Comparison of ENCODE assay signal across 8 mouse cellular contexts in the genomic region with DNA sequence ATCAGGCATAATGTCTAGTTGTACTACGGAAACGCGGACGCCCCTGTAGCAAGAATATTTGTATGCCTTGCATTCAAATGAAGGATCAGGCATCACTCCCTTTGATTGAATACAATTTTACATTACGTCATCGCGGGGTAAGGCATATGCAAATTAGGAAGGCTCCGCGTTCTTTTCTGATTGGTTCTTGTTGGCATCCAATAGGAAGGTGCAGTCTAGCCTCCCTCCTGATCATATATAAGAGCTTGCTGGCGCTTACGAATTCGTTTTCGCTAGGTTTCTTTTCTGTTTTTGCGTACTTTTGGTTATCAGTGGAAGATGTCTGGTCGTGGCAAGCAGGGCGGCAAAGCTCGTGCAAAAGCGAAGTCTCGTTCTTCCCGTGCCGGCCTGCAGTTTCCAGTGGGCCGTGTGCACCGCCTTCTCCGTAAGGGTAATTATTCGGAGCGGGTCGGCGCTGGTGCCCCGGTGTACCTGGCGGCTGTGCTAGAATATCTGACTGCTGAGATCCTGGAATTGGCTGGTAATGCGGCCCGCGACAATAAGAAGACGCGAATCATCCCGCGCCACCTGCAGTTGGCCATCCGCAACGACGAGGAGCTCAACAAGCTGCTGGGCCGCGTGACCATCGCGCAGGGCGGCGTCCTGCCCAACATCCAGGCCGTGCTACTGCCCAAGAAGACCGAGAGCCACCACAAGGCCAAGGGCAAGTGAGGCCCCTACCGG. TPM values are rescaled to one million over a fixed set of nuclear protein-coding genes. Genes with fewer than 3 reads are reported as not detected.
DNase-seq lines count a peak whose midpoint lies in the region; ATAC-seq and TF ChIP-seq lines count a peak whose summit lies in the region.

Gene Hist3h2a, plus strand, starts transcription at position 266 of the 723 bp plus-strand sequence.
Gene Trim17, plus strand, starts transcription at position 266 of the 723 bp plus-strand sequence.

- H3K4me1 ChIP-seq in MEL (ENCODE audit: control insufficient read depth in 1 of 2, insufficient read depth in 2 of 2, low read length in 2 of 2): peaks cover 5 to 16% of the 10 kb centered on the region in 2 experiments; a peak in 3 of 4 replicates
- peaks cover 12% of the 10 kb centered on the region; the same call in 1 of the 2 replicates for H3K4me1 ChIP-seq in cerebellum, adult 2 months (ENCODE audit: control insufficient read depth, insufficient read depth, low read length)
- H3K4me1 ChIP-seq in forebrain, postnatal 0 days (ENCODE audit: insufficient read depth): peaks cover 29% of the 10 kb centered on the region
- H3K4me1 ChIP-seq in lung, embryonic 15.5 days: peaks cover 29% of the 10 kb centered on the region

- peak; percentile 9 to 36 (median 32); a peak in 4 of 6 replicates for TF ChIP-seq CTCF in MEL (IDR thresholded peaks at IDR 0.05 in 2 of 3, conservative IDR thresholded peaks at IDR 0.05 in 1 of 3; ENCODE audit: control insufficient read depth in 1 of 3, insufficient read depth in 1 of 3, low read depth in 2 of 3, low read length in 3 of 3, poor library complexity in 1 of 3, severe bottlenecking in 1 of 3)
- peak; percentile 53; the same call in 1 of the 2 replicates for TF ChIP-seq CTCF in cerebellum, adult 2 months (IDR thresholded peaks at IDR 0.05; ENCODE audit: borderline replicate concordance, insufficient read depth, low read depth, low read length)
- peak; percentile 73; the same call in 1 of the 2 replicates for TF ChIP-seq CTCF in forebrain, postnatal 0 days (IDR thresholded peaks at IDR 0.05; ENCODE audit: low read depth)

- ATAC-seq in forebrain, postnatal 0 days: peak; percentile 88
- peak; percentile 94 for ATAC-seq in lung, embryonic 15.5 days (ENCODE audit: borderline replicate concordance, extremely low read depth, low FRiP score, low TSS enrichment)

- H3K9ac ChIP-seq in MEL (ENCODE audit: control insufficient read depth, low read depth, low read length, poor library complexity, severe bottlenecking): peak within 1 kb of the TSS; percentile 83
- peak within 1 kb of the TSS; percentile 96 for H3K9ac ChIP-seq in forebrain, postnatal 0 days
- H3K9ac ChIP-seq in lung, embryonic 15.5 days: peak within 1 kb of the TSS; percentile 79

- peak within 1 kb of the TSS; percentile 63 to 74 for H3K4me3 ChIP-seq in MEL (ENCODE audit: control insufficient read depth in 1 of 2, insufficient read depth in 1 of 2, low read depth in 2 of 2, low read length in 2 of 2)
- H3K4me3 ChIP-seq in cerebellum, adult 2 months (replicated peaks; ENCODE audit: insufficient read depth, low read depth, low read length): peak within 1 kb of the TSS; percentile 92
- peak within 1 kb of the TSS; percentile 59 for H3K4me3 ChIP-seq in forebrain, postnatal 0 days (ENCODE audit: low read depth, low read length)
- H3K4me3 ChIP-seq in lung, embryonic 15.5 days: peak within 1 kb of the TSS; percentile 61

- H3K27me3 ChIP-seq in MEL (ENCODE audit: control insufficient read depth in 1 of 2, insufficient read depth in 2 of 2, low read length in 2 of 2): peaks cover 0 to 3% of the 10 kb centered on the region in 2 experiments; a peak in 2 of 4 replicates
- H3K27me3 ChIP-seq in cerebellum, adult 2 months (ENCODE audit: control insufficient read depth, insufficient read depth, low read length): no peaks in the 10 kb centered on the region
- no peaks in the 10 kb centered on the region for H3K27me3 ChIP-seq in forebrain, postnatal 0 days (ENCODE audit: insufficient read depth, low read length)
- peaks cover 25% of the 10 kb centered on the region for H3K27me3 ChIP-seq in lung, embryonic 15.5 days

- H3K79me2 ChIP-seq in MEL (ENCODE audit: control insufficient read depth, insufficient read depth, low read length, poor library complexity): peaks cover 11% of the 10 kb centered on the region

- peak within 1 kb of the TSS; percentile 92 for H3K27ac ChIP-seq in MEL (ENCODE audit: control insufficient read depth, low read depth, low read length)
- H3K27ac ChIP-seq in cerebellum, adult 2 months (ENCODE audit: insufficient read depth, low read length): peak within 1 kb of the TSS; percentile 99
- H3K27ac ChIP-seq in forebrain, postnatal 0 days (ENCODE audit: low read depth, low read length): peak within 1 kb of the TSS; percentile 99
- peak within 1 kb of the TSS; percentile 100 for H3K27ac ChIP-seq in lung, embryonic 15.5 days

- peak; percentile 100 for DNase-seq in MEL (ENCODE audit: low read depth, low spot score)
- DNase-seq in cerebellum, adult 2 months: peak; percentile 90 to 98
- peak; percentile 98 for DNase-seq in forebrain, postnatal 0 days
- DNase-seq in heart, postnatal 4 days: peak; percentile 91
- peak; percentile 94 to 97 for DNase-seq in layer of hippocampus, adult 8-10 months (ENCODE audit: low spot score in 2 of 2)
- DNase-seq in ovary, adult 18-20 months (ENCODE audit: low spot score): peak; percentile 83
- peak; percentile 98 for DNase-seq in thymus, postnatal 0 days (ENCODE audit: low spot score)

- H3K9me3 ChIP-seq in MEL (replicated peaks; ENCODE audit: insufficient read depth, low read length): no peaks in the 10 kb centered on the region
- no peaks in the 10 kb centered on the region for H3K9me3 ChIP-seq in forebrain, postnatal 0 days (ENCODE audit: low read length)
- no peaks in the 10 kb centered on the region for H3K9me3 ChIP-seq in lung, embryonic 15.5 days

- under 1% methylated on average over 49 of the region's 49 CpGs for WGBS in cerebellum, adult 2 months
- WGBS in forebrain, postnatal 0 days: under 1% methylated on average over 49 of the region's 49 CpGs
- WGBS in lung, embryonic 15.5 days: under 1% methylated on average over 49 of the region's 49 CpGs

- TF ChIP-seq POLR2A in MEL (IDR thresholded peaks at IDR 0.05; ENCODE audit: control insufficient read depth in 1 of 2, insufficient read depth in 1 of 2, low read depth in 1 of 2, low read length in 2 of 2, poor library complexity in 1 of 2): peak; percentile 96 to 99
- peak; percentile 93; the same call in 1 of the 2 replicates for TF ChIP-seq POLR2A in cerebellum, adult 2 months (IDR thresholded peaks at IDR 0.05; ENCODE audit: borderline replicate concordance, insufficient read depth, low read length)

- H3K36me3 ChIP-seq in MEL (ENCODE audit: control insufficient read depth in 1 of 2, insufficient read depth in 2 of 2, low read length in 2 of 2): peaks cover 0 to 14% of the 10 kb centered on the region in 2 experiments; a peak in 2 of 4 replicates
- H3K36me3 ChIP-seq in forebrain, postnatal 0 days (ENCODE audit: insufficient read depth): no peaks in the 10 kb centered on the region; the same call in 1 of the 2 replicates
- peaks cover 5% of the 10 kb centered on the region; the same call in 1 of the 2 replicates for H3K36me3 ChIP-seq in lung, embryonic 15.5 days

- peak in 1 of 2 experiments; percentile 30; a peak in 1 of 4 replicates for TF ChIP-seq EP300 in MEL (IDR thresholded peaks at IDR 0.05; ENCODE audit: low read depth in 1 of 2, low read length in 2 of 2)

- TF ChIP-seq RAD21 in MEL (IDR thresholded peaks at IDR 0.05; ENCODE audit: low read depth, low read length): no peak

- peak within 1 kb of the TSS; percentile 85 for H3K4me2 ChIP-seq in forebrain, postnatal 0 days (ENCODE audit: low read depth)
- peak within 1 kb of the TSS; percentile 87 for H3K4me2 ChIP-seq in lung, embryonic 15.5 days

TF ChIP-seq in MEL, 35 proteins besides CTCF, POLR2A, EP300 and RAD21 (continues in another document):
- TF ChIP-seq TBP (IDR thresholded peaks at IDR 0.05; ENCODE audit: low read depth, low read length): peak; percentile 99
- peak; percentile 87 for TF ChIP-seq CHD2 (IDR thresholded peaks at IDR 0.05; ENCODE audit: low read length)
- TF ChIP-seq USF1 (IDR thresholded peaks at IDR 0.05; ENCODE audit: low read depth, low read length): peak; percentile 75
- peak; percentile 90 for TF ChIP-seq TCF12 (IDR thresholded peaks at IDR 0.05; ENCODE audit: low read depth, low read length)
- peak; percentile 100 for TF ChIP-seq ZMIZ1 (IDR thresholded peaks at IDR 0.05; ENCODE audit: low read depth, low read length)
- TF ChIP-seq MXI1 (IDR thresholded peaks at IDR 0.05; ENCODE audit: low read depth, low read length): peak; percentile 79; the same call in 1 of the 2 replicates
- peak; percentile 50; the same call in 1 of the 2 replicates for TF ChIP-seq GATA1 (IDR thresholded peaks at IDR 0.05; ENCODE audit: low read depth, low read length)
- TF ChIP-seq SMC3 (IDR thresholded peaks at IDR 0.05; ENCODE audit: low read depth, low read length): no peak; the same call in 1 of the 2 replicates
- TF ChIP-seq JUND (IDR thresholded peaks at IDR 0.05; ENCODE audit: low read depth, low read length): peak; percentile 91; the same call in 1 of the 2 replicates
- TF ChIP-seq ELF1 (IDR thresholded peaks at IDR 0.05; ENCODE audit: low read depth, low read length): peak; percentile 39; the same call in 1 of the 2 replicates
- TF ChIP-seq TAL1 (IDR thresholded peaks at IDR 0.05; ENCODE audit: low read length): no peak
- no peak for TF ChIP-seq MYB (IDR thresholded peaks at IDR 0.05; ENCODE audit: low read depth, low read length)

RNA-seq across cellular contexts. Expression of gene Hist3h2a, which starts in this region (rescaled TPM):
- total RNA-seq in MEL (2012; rRNA removed): 184 and 300 TPM in 2 replicates
- polyA plus RNA-seq in MEL (2012; ENCODE audit: insufficient read depth in 1 of 2, insufficient read length in 2 of 2, low read depth in 1 of 2, low replicate concordance in 2 of 2, missing spikeins in 1 of 2): under 1 TPM in 1 of 2 experiments, not detected in 1; 0.42 TPM
- 41.3 and 43.2 TPM in 2 replicates for polyA plus RNA-seq in cerebellum, adult 2 months (2012; rRNA removed)
- total RNA-seq in forebrain, postnatal 0 days (2014; rRNA removed): 181 and 199 TPM in 2 replicates
- polyA plus RNA-seq in forebrain, postnatal 0 days (2015; fragmentation: Nextera tagmentation; extraction: Ambion mirVana): 58.0 and 58.7 TPM in 2 replicates
- 10 to 100 TPM; 46.8 to 50.0 TPM for total RNA-seq in heart, postnatal 4 days (2021)
- total RNA-seq in layer of hippocampus, adult 8-10 months (2022): 10 to 100 TPM; 48.9 to 64.2 (median 56.8) TPM
- polyA plus RNA-seq in lung, embryonic 15.5 days (2015; fragmentation: Nextera tagmentation; extraction: Ambion mirVana): 22.2 and 23.7 TPM in 2 replicates
- polyA plus RNA-seq in thymus, postnatal 0 days (2015; fragmentation: Nextera tagmentation; extraction: Ambion mirVana): 52.3 and 52.8 TPM in 2 replicates

RNA-seq across cellular contexts. Expression of gene Trim17, which starts in this region (rescaled TPM):
- total RNA-seq in MEL (2012; rRNA removed): 0.50 and 0.52 TPM in 2 replicates
- under 1 TPM in 1 of 2 experiments, not detected in 1; 0.82 TPM for polyA plus RNA-seq in MEL (2012; ENCODE audit: insufficient read depth in 1 of 2, insufficient read length in 2 of 2, low read depth in 1 of 2, low replicate concordance in 2 of 2, missing spikeins in 1 of 2)
- 3.5 and 4.8 TPM in 2 replicates for polyA plus RNA-seq in cerebellum, adult 2 months (2012; rRNA removed)
- 3.4 and 4.0 TPM in 2 replicates for total RNA-seq in forebrain, postnatal 0 days (2014; rRNA removed)
- polyA plus RNA-seq in forebrain, postnatal 0 days (2015; fragmentation: Nextera tagmentation; extraction: Ambion mirVana): 0.65 TPM in 2 replicates
- total RNA-seq in heart, postnatal 4 days (2021): under 1 TPM in 1 of 2 experiments, not detected in 1; 0.10 TPM
- total RNA-seq in layer of hippocampus, adult 8-10 months (2022): 1 to 10 TPM; 2.8 to 6.3 (median 4.8) TPM
- polyA plus RNA-seq in lung, embryonic 15.5 days (2015; fragmentation: Nextera tagmentation; extraction: Ambion mirVana): 0.31 and 0.39 TPM in 2 replicates
- 0.29 and 0.44 TPM in 2 replicates for polyA plus RNA-seq in thymus, postnatal 0 days (2015; fragmentation: Nextera tagmentation; extraction: Ambion mirVana)

Comparison
In these comparisons a context has a peak if more than half of its experiments do, and no peak if none do; other contexts are left out.
1. Peak in every context shown above with its lines: DNase-seq, ATAC-seq, H3K4me3 ChIP-seq and H3K27ac ChIP-seq.
2. RNA of gene Hist3h2a (polyA plus RNA-seq): 58.0 to 58.7 TPM in forebrain, postnatal 0 days, 52.3 to 52.8 TPM in thymus, postnatal 0 days, 41.3 to 43.2 TPM in cerebellum, adult 2 months and 22.2 to 23.7 TPM in lung, embryonic 15.5 days; 0.42 TPM in MEL; every median in the first group is over 10 times any median in the second.